Mouse (Mus musculus) liver, postnatal 0 days (tissue): ENCODE measurements around the gene Slc41a1.

ENCODE experiments used
- CTCF ChIP-seq: sonication (generic); IDR thresholded peaks from 2 replicates; pipeline ENCODE4 v1.5.1; 2016; ENCODE audit warnings: antibody characterized with exemption, low read depth
- EP300 ChIP-seq: IDR thresholded peaks from 2 replicates; pipeline ENCODE4 v1.6.1; 2016; ENCODE audit warnings: antibody characterized with exemption, low read depth, mild to moderate bottlenecking

GRCm38 (mm10) chr1:131861811-131862210, 34.5 kb downstream of the Slc41a1 start:
- TF ChIP-seq CTCF = no peak
- TF ChIP-seq EP300 = no peak
